Mouse (Mus musculus): ENCODE results near the gene Smim24.

Gene Smim24

GRCm38 (mm10) chr10:81392781-81393185 lies at the start of gene Smim24:
Smim24 (plus strand) TSS chr10:81393051.
- DNase-seq (ENCODE audit: low spot score): no peak

GRCm38 (mm10) chr10:81344421-81345161 lies 48.3 kb upstream of the Smim24 start:
- DNase-seq (ENCODE audit: low spot score): peak; percentile 51

GRCm38 (mm10) chr10:81345162-81345534 lies 47.7 kb upstream of the Smim24 start:
- DNase-seq (ENCODE audit: low spot score): no peak

- DNase-seq (ENCODE audit: low spot score): peak; percentile 67
These were observed 46.3 kb upstream of the Smim24 start for GRCm38 (mm10) chr10:81346453-81347067.

GRCm38 (mm10) chr10:81349146-81349545 lies 43.7 kb upstream of the Smim24 start:
- DNase-seq (ENCODE audit: low spot score): no peak

GRCm38 (mm10) chr10:81349961-81350350 lies 42.9 kb upstream of the Smim24 start:
- no peak for DNase-seq (ENCODE audit: low spot score)

GRCm38 (mm10) chr10:81350351-81351063 lies 42.3 kb upstream of the Smim24 start, which contains the start of gene Hmg20b:
Hmg20b (minus strand) TSS chr10:81350480.
- peak; percentile 99 for DNase-seq (ENCODE audit: low spot score)

- no peak for DNase-seq (ENCODE audit: low spot score)
These were observed 41.1 kb upstream of the Smim24 start for GRCm38 (mm10) chr10:81351678-81352291.

GRCm38 (mm10) chr10:81354738-81355477 lies 37.9 kb upstream of the Smim24 start:
- DNase-seq (ENCODE audit: low spot score): no peak

GRCm38 (mm10) chr10:81355533-81355932 lies 37.3 kb upstream of the Smim24 start:
- DNase-seq (ENCODE audit: low spot score): no peak

GRCm38 (mm10) chr10:81356352-81356990 lies 36.4 kb upstream of the Smim24 start:
- DNase-seq (ENCODE audit: low spot score): no peak

GRCm38 (mm10) chr10:81356991-81357844 lies 35.6 kb upstream of the Smim24 start, which contains the start of gene Mfsd12:
Mfsd12 (plus strand) TSS chr10:81357491.
- peak; percentile 91 for DNase-seq (ENCODE audit: low spot score)

GRCm38 (mm10) chr10:81358209-81358608 lies 34.6 kb upstream of the Smim24 start:
- DNase-seq (ENCODE audit: low spot score): no peak

GRCm38 (mm10) chr10:81358841-81359240 lies 34.0 kb upstream of the Smim24 start:
- no peak for DNase-seq (ENCODE audit: low spot score)

GRCm38 (mm10) chr10:81360721-81361120 lies 32.1 kb upstream of the Smim24 start:
- DNase-seq (ENCODE audit: low spot score): no peak

GRCm38 (mm10) chr10:81362336-81362949 lies 30.4 kb upstream of the Smim24 start:
- no peak for DNase-seq (ENCODE audit: low spot score)

GRCm38 (mm10) chr10:81363436-81364346 lies 29.2 kb upstream of the Smim24 start:
- DNase-seq (ENCODE audit: low spot score): no peak

GRCm38 (mm10) chr10:81364666-81365065 lies 28.2 kb upstream of the Smim24 start:
- DNase-seq (ENCODE audit: low spot score): no peak

GRCm38 (mm10) chr10:81365073-81365472 lies 27.8 kb upstream of the Smim24 start:
- no peak for DNase-seq (ENCODE audit: low spot score)

Measured in ovary, postnatal 36 days (tissue).